Mouse (Mus musculus): ENCODE results near the gene Pacrg. TPM values are rescaled to one million over a fixed set of nuclear protein-coding genes. Genes with fewer than 3 reads are reported as not detected.

Pacrg gene
- polyA plus RNA-seq, 1 experiment from 2014 or later, result 3.6 TPM

- H3K9me3 ChIP-seq (ENCODE audit: control insufficient read depth, low read length), result no peaks in the 10 kb centered on the region
- H3K27me3 ChIP-seq (replicated peaks; ENCODE audit: control insufficient read depth, insufficient read depth, low read length), result no peaks in the 10 kb centered on the region
- H3K9ac ChIP-seq (ENCODE audit: low read depth, low read length), result no peak overlapping the region
- ATAC-seq (ENCODE audit: low read depth) (no peak), DNase-seq (ENCODE audit: low spot score) (no peak)
- no peaks in the 10 kb centered on the region for H3K36me3 ChIP-seq (ENCODE audit: control insufficient read depth, insufficient read depth, low read length)
- WGBS, result 92% methylated on average over 3 of the region's 3 CpGs
- H3K4me3 ChIP-seq (ENCODE audit: low read depth, low read length), result no peak overlapping the region
- H3K27ac ChIP-seq (replicated peaks; ENCODE audit: low read depth, low read length), result no peak overlapping the region
- no peak overlapping the region for H3K4me2 ChIP-seq (ENCODE audit: low read depth, low read length)
- peaks cover 2% of the 10 kb centered on the region; the same call in 1 of the 2 replicates for H3K4me1 ChIP-seq (ENCODE audit: control insufficient read depth, insufficient read depth, low read length)
Observed at GRCm38 (mm10) chr17:10724853-10725252, 115.3 kb downstream of the Pacrg start.

- 38% methylated on average over 1 of the region's 1 CpGs for WGBS
- peaks cover 10% of the 10 kb centered on the region; the same call in 1 of the 2 replicates for H3K4me1 ChIP-seq (ENCODE audit: control insufficient read depth, insufficient read depth, low read length)
- no peak for ATAC-seq (ENCODE audit: low read depth)
Observed at GRCm38 (mm10) chr17:10721562-10721961, 118.5 kb downstream of the Pacrg start.

GRCm38 (mm10) chr17:10717148-10717547, 123.0 kb downstream of the Pacrg start:
- no peak overlapping the region for H3K9ac ChIP-seq (ENCODE audit: low read depth, low read length)
- no peaks in the 10 kb centered on the region for H3K27me3 ChIP-seq (replicated peaks; ENCODE audit: control insufficient read depth, insufficient read depth, low read length)
- H3K4me3 ChIP-seq (ENCODE audit: low read depth, low read length), result no peak overlapping the region
- no peak overlapping the region for H3K4me2 ChIP-seq (ENCODE audit: low read depth, low read length)
- H3K4me1 ChIP-seq (ENCODE audit: control insufficient read depth, insufficient read depth, low read length), result peaks cover 10% of the 10 kb centered on the region; the same call in 1 of the 2 replicates
- DNase-seq (ENCODE audit: low spot score) (no peak), ATAC-seq (ENCODE audit: low read depth) (no peak)
- H3K36me3 ChIP-seq (ENCODE audit: control insufficient read depth, insufficient read depth, low read length), result no peaks in the 10 kb centered on the region
- no peaks in the 10 kb centered on the region for H3K9me3 ChIP-seq (ENCODE audit: control insufficient read depth, low read length)
- 82% methylated on average over 1 of the region's 1 CpGs for WGBS
- no peak overlapping the region for H3K27ac ChIP-seq (replicated peaks; ENCODE audit: low read depth, low read length)

More at GRCm38 (mm10) chr17:10721562-10721961, 118.5 kb downstream of the Pacrg start:
- no peak overlapping the region for H3K9ac ChIP-seq (ENCODE audit: low read depth, low read length)
- H3K4me3 ChIP-seq (ENCODE audit: low read depth, low read length), result no peak overlapping the region
- H3K36me3 ChIP-seq (ENCODE audit: control insufficient read depth, insufficient read depth, low read length), result no peaks in the 10 kb centered on the region
- H3K4me2 ChIP-seq (ENCODE audit: low read depth, low read length), result no peak overlapping the region
- H3K27me3 ChIP-seq (replicated peaks; ENCODE audit: control insufficient read depth, insufficient read depth, low read length), result no peaks in the 10 kb centered on the region
- no peak overlapping the region for H3K27ac ChIP-seq (replicated peaks; ENCODE audit: low read depth, low read length)
- H3K9me3 ChIP-seq (ENCODE audit: control insufficient read depth, low read length), result no peaks in the 10 kb centered on the region
- DNase-seq (ENCODE audit: low spot score), result no peak

GRCm38 (mm10) chr17:10702781-10703180, 137.3 kb downstream of the Pacrg start:
- no peaks in the 10 kb centered on the region for H3K9me3 ChIP-seq (ENCODE audit: control insufficient read depth, low read length)
- no peak overlapping the region for H3K4me2 ChIP-seq (ENCODE audit: low read depth, low read length)
- ATAC-seq (ENCODE audit: low read depth), result no peak
- no peaks in the 10 kb centered on the region for H3K36me3 ChIP-seq (ENCODE audit: control insufficient read depth, insufficient read depth, low read length)
- no peaks in the 10 kb centered on the region for H3K4me1 ChIP-seq (ENCODE audit: control insufficient read depth, insufficient read depth, low read length)
- 59% methylated on average over 6 of the region's 6 CpGs for WGBS
- H3K9ac ChIP-seq (ENCODE audit: low read depth, low read length), result no peak overlapping the region
- no peak overlapping the region for H3K27ac ChIP-seq (replicated peaks; ENCODE audit: low read depth, low read length)
- H3K4me3 ChIP-seq (ENCODE audit: low read depth, low read length), result no peak overlapping the region
- no peaks in the 10 kb centered on the region for H3K27me3 ChIP-seq (replicated peaks; ENCODE audit: control insufficient read depth, insufficient read depth, low read length)
- DNase-seq (ENCODE audit: low spot score), result no peak

- H3K36me3 ChIP-seq (ENCODE audit: control insufficient read depth, insufficient read depth, low read length), result no peaks in the 10 kb centered on the region
- no peak overlapping the region for H3K4me3 ChIP-seq (ENCODE audit: low read depth, low read length)
- no peaks in the 10 kb centered on the region for H3K27me3 ChIP-seq (replicated peaks; ENCODE audit: control insufficient read depth, insufficient read depth, low read length)
- H3K9ac ChIP-seq (ENCODE audit: low read depth, low read length), result no peak overlapping the region
- H3K27ac ChIP-seq (replicated peaks; ENCODE audit: low read depth, low read length), result no peak overlapping the region
- no peak for ATAC-seq (ENCODE audit: low read depth)
- peak; percentile 8 for DNase-seq (ENCODE audit: low spot score)
- no peaks in the 10 kb centered on the region for H3K4me1 ChIP-seq (ENCODE audit: control insufficient read depth, insufficient read depth, low read length)
- WGBS, result 48% methylated on average over 8 of the region's 8 CpGs
- no peaks in the 10 kb centered on the region for H3K9me3 ChIP-seq (ENCODE audit: control insufficient read depth, low read length)
- no peak overlapping the region for H3K4me2 ChIP-seq (ENCODE audit: low read depth, low read length)
Observed at GRCm38 (mm10) chr17:10698041-10698440, 142.1 kb downstream of the Pacrg start.

- Histone ChIP-seq H3K9me3 (ENCODE audit: control insufficient read depth, low read length) (no peaks in the 10 kb centered on the region), H3K4me1 (ENCODE audit: control insufficient read depth, insufficient read depth, low read length) (no peaks in the 10 kb centered on the region), H3K9ac (ENCODE audit: low read depth, low read length) (no peak overlapping the region), H3K4me3 (ENCODE audit: low read depth, low read length) (no peak overlapping the region), H3K36me3 (ENCODE audit: control insufficient read depth, insufficient read depth, low read length) (no peaks in the 10 kb centered on the region), H3K4me2 (ENCODE audit: low read depth, low read length) (no peak overlapping the region), H3K27ac (replicated peaks; ENCODE audit: low read depth, low read length) (no peak overlapping the region), H3K27me3 (replicated peaks; ENCODE audit: control insufficient read depth, insufficient read depth, low read length) (no peaks in the 10 kb centered on the region)
- ATAC-seq (ENCODE audit: low read depth) (no peak), DNase-seq (ENCODE audit: low spot score) (no peak)
Observed at GRCm38 (mm10) chr17:10695421-10695820, 144.7 kb downstream of the Pacrg start.

GRCm38 (mm10) chr17:10677098-10677497, 163.0 kb downstream of the Pacrg start:
- WGBS, result 77% methylated on average over 4 of the region's 4 CpGs
- H3K36me3 ChIP-seq (ENCODE audit: control insufficient read depth, insufficient read depth, low read length), result no peaks in the 10 kb centered on the region

GRCm38 (mm10) chr17:10675536-10675935, 164.6 kb downstream of the Pacrg start:
- whole genome bisulfite sequencing, result 67% methylated on average over 5 of the region's 5 CpGs

More at GRCm38 (mm10) chr17:10677098-10677497, 163.0 kb downstream of the Pacrg start:
- no peaks in the 10 kb centered on the region for H3K4me1 ChIP-seq (ENCODE audit: control insufficient read depth, insufficient read depth, low read length)
- ATAC-seq (ENCODE audit: low read depth) (no peak), DNase-seq (ENCODE audit: low spot score) (no peak)
- H3K4me3 ChIP-seq (ENCODE audit: low read depth, low read length), result no peak overlapping the region
- H3K4me2 ChIP-seq (ENCODE audit: low read depth, low read length), result no peak overlapping the region
- no peak overlapping the region for H3K9ac ChIP-seq (ENCODE audit: low read depth, low read length)
- H3K9me3 ChIP-seq (ENCODE audit: control insufficient read depth, low read length), result no peaks in the 10 kb centered on the region
- H3K27me3 ChIP-seq (replicated peaks; ENCODE audit: control insufficient read depth, insufficient read depth, low read length), result no peaks in the 10 kb centered on the region
- H3K27ac ChIP-seq (replicated peaks; ENCODE audit: low read depth, low read length), result no peak overlapping the region

GRCm38 (mm10) chr17:10675048-10675447, 165.1 kb downstream of the Pacrg start:
- H3K9ac ChIP-seq (ENCODE audit: low read depth, low read length), result no peak overlapping the region
- no peak overlapping the region for H3K4me2 ChIP-seq (ENCODE audit: low read depth, low read length)
- ATAC-seq (ENCODE audit: low read depth), result no peak
- H3K27me3 ChIP-seq (replicated peaks; ENCODE audit: control insufficient read depth, insufficient read depth, low read length), result no peaks in the 10 kb centered on the region
- H3K4me1 ChIP-seq (ENCODE audit: control insufficient read depth, insufficient read depth, low read length), result no peaks in the 10 kb centered on the region
- H3K4me3 ChIP-seq (ENCODE audit: low read depth, low read length), result no peak overlapping the region
- peak; percentile 8 for DNase-seq (ENCODE audit: low spot score)
- no peaks in the 10 kb centered on the region for H3K9me3 ChIP-seq (ENCODE audit: control insufficient read depth, low read length)
- WGBS, result 60% methylated on average over 3 of the region's 3 CpGs
- no peak overlapping the region for H3K27ac ChIP-seq (replicated peaks; ENCODE audit: low read depth, low read length)
- no peaks in the 10 kb centered on the region for H3K36me3 ChIP-seq (ENCODE audit: control insufficient read depth, insufficient read depth, low read length)

More at GRCm38 (mm10) chr17:10675536-10675935, 164.6 kb downstream of the Pacrg start:
- Histone ChIP-seq H3K4me3 (ENCODE audit: low read depth, low read length) (no peak overlapping the region), H3K4me1 (ENCODE audit: control insufficient read depth, insufficient read depth, low read length) (no peaks in the 10 kb centered on the region), H3K27me3 (replicated peaks; ENCODE audit: control insufficient read depth, insufficient read depth, low read length) (no peaks in the 10 kb centered on the region), H3K36me3 (ENCODE audit: control insufficient read depth, insufficient read depth, low read length) (no peaks in the 10 kb centered on the region), H3K9me3 (ENCODE audit: control insufficient read depth, low read length) (no peaks in the 10 kb centered on the region), H3K9ac (ENCODE audit: low read depth, low read length) (no peak overlapping the region), H3K4me2 (ENCODE audit: low read depth, low read length) (no peak overlapping the region), H3K27ac (replicated peaks; ENCODE audit: low read depth, low read length) (no peak overlapping the region)
- ATAC-seq (ENCODE audit: low read depth), result no peak
- DNase-seq (ENCODE audit: low spot score), result no peak

All from embryonic facial prominence, embryonic 14.5 days (tissue).